Mouse (Mus musculus): Measurements from ENCODE around the gene Cxcr4. TPM values are rescaled to one million over a fixed set of nuclear protein-coding genes. Genes with fewer than 3 reads are reported as not detected.

Gene Cxcr4
- polyA plus RNA-seq (2015; fragmentation: Nextera tagmentation; extraction: Ambion mirVana), result 1.8 and 2.3 TPM in 2 replicates

DNA sequence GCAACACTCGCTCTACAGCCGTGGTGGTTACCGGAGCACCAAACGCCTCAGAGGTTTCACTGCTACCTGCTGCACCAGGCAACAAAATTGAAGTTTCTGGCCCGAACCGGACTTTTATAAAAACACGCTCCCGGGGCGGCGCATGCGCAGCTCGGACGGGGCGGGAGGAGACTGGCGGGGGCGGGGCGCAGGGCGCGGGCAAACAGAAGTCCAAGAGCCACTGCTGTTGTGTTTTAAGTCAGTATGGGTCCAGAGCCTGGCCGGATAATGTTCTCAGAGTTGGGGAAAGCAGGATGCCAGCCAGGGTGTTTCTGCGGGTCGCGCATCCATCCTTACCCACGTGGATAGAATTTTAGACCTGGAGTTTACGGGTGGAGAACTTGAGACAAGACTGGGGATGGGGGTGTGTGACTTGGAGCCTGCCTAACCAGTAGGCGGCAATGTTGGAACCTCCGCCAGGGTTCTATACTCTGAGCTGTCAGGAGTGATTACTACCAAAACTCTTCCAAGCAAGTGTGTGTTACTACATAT, at the start of gene Cxcr4:
Gene Cxcr4 (minus strand): TSS at position 83 of the 531 bp plus-strand sequence.

Other genes starting within 250 kb of the Cxcr4 start
- gene Mcm6, start 232.6 kb downstream of the Cxcr4 start, polyA plus RNA-seq (2015; fragmentation: Nextera tagmentation; extraction: Ambion mirVana), result 29.7 and 37.6 TPM in 2 replicates
- 92.5 and 97.9 TPM in 2 replicates for gene Dars, start 174.9 kb downstream of the Cxcr4 start, polyA plus RNA-seq (2015; fragmentation: Nextera tagmentation; extraction: Ambion mirVana)

Data from skeletal muscle tissue, postnatal 0 days (tissue).